7 mouse cellular contexts compared by ENCODE assay signal in the genomic region with DNA sequence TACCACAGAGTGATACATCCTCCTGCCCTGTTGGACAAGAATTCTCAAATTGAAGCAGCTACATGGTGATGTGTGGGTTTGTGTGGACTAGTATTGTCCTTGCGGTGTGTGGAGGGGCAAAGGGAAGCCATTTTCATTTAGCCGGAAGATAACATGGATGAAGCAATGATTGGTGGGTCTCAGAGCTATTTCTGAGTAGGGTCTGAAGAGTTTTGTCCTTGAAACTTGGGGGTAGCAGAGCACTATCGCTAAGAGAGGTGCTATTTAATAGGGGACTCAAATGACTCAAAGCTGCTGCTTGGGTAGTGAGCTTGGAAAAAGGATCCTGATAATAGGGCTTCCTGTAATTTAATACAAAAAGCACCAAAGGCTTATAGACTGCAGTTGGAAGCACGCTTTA. TPM values are rescaled to one million over a fixed set of nuclear protein-coding genes. Genes with fewer than 3 reads are reported as not detected.
DNase-seq lines count a peak whose midpoint lies in the region; ATAC-seq lines count a peak whose summit lies in the region.

No protein-coding gene starts in this region.

- no peaks in the 10 kb centered on the region for H3K9me3 ChIP-seq in lung, embryonic 16.5 days (ENCODE audit: control insufficient read depth, low read length)
- H3K9me3 ChIP-seq in forebrain, embryonic 16.5 days (ENCODE audit: control insufficient read depth, low read length): no peaks in the 10 kb centered on the region
- H3K9me3 ChIP-seq in limb, embryonic 15.5 days: no peaks in the 10 kb centered on the region
- no peaks in the 10 kb centered on the region for H3K9me3 ChIP-seq in stomach, embryonic 16.5 days (replicated peaks; ENCODE audit: control insufficient read depth, low read length)

- peaks cover 9% of the 10 kb centered on the region for H3K4me1 ChIP-seq in lung, embryonic 16.5 days (replicated peaks; ENCODE audit: control insufficient read depth, insufficient read depth, low read length)
- peaks cover 24% of the 10 kb centered on the region for H3K4me1 ChIP-seq in forebrain, embryonic 16.5 days (replicated peaks; ENCODE audit: control insufficient read depth, insufficient read depth, low read length)
- H3K4me1 ChIP-seq in limb, embryonic 15.5 days: peaks cover 16% of the 10 kb centered on the region
- peaks cover 11% of the 10 kb centered on the region for H3K4me1 ChIP-seq in stomach, embryonic 16.5 days (ENCODE audit: control insufficient read depth, insufficient read depth, low read length)

- peak overlapping the region; percentile 39; the same call in 1 of the 2 replicates for H3K4me2 ChIP-seq in lung, embryonic 16.5 days (ENCODE audit: low read depth, low read length)
- peak overlapping the region; percentile 42 for H3K4me2 ChIP-seq in forebrain, embryonic 16.5 days (ENCODE audit: low read length)
- H3K4me2 ChIP-seq in limb, embryonic 15.5 days: peak overlapping the region; percentile 84
- peak overlapping the region; percentile 43 for H3K4me2 ChIP-seq in stomach, embryonic 16.5 days (ENCODE audit: low read depth, low read length)

- no peak overlapping the region for H3K9ac ChIP-seq in lung, embryonic 16.5 days (ENCODE audit: low read length)
- H3K9ac ChIP-seq in forebrain, embryonic 16.5 days (replicated peaks; ENCODE audit: low read depth, low read length): no peak overlapping the region
- no peak overlapping the region for H3K9ac ChIP-seq in limb, embryonic 15.5 days
- H3K9ac ChIP-seq in stomach, embryonic 16.5 days (ENCODE audit: low read length): no peak overlapping the region

- no peak for DNase-seq in lung, postnatal 14 days
- no peak for DNase-seq in left cerebral cortex, postnatal 36 days (ENCODE audit: low spot score in 2 of 2)
- DNase-seq in lung, adult 18-20 months: no peak

- peak overlapping the region; percentile 16; the same call in 1 of the 2 replicates for H3K4me3 ChIP-seq in lung, embryonic 16.5 days (ENCODE audit: low read length)
- no peak overlapping the region for H3K4me3 ChIP-seq in forebrain, embryonic 16.5 days (replicated peaks; ENCODE audit: low read length)
- peak overlapping the region; percentile 100; the same call in 1 of the 2 replicates for H3K4me3 ChIP-seq in limb, embryonic 15.5 days
- no peak overlapping the region for H3K4me3 ChIP-seq in stomach, embryonic 16.5 days (replicated peaks; ENCODE audit: low read length)

- no peaks in the 10 kb centered on the region for H3K27me3 ChIP-seq in lung, embryonic 16.5 days (ENCODE audit: control insufficient read depth, insufficient read depth, low read depth, low read length)
- no peaks in the 10 kb centered on the region for H3K27me3 ChIP-seq in forebrain, embryonic 16.5 days (replicated peaks; ENCODE audit: control insufficient read depth, insufficient read depth, low read length)
- no peaks in the 10 kb centered on the region for H3K27me3 ChIP-seq in limb, embryonic 15.5 days
- H3K27me3 ChIP-seq in stomach, embryonic 16.5 days (ENCODE audit: control insufficient read depth, insufficient read depth, low read length): no peaks in the 10 kb centered on the region

- 78% methylated on average over 4 of the region's 4 CpGs for WGBS in lung, embryonic 16.5 days
- 79% methylated on average over 4 of the region's 4 CpGs for WGBS in forebrain, embryonic 16.5 days
- WGBS in limb, embryonic 15.5 days: 76% methylated on average over 4 of the region's 4 CpGs
- WGBS in stomach, embryonic 16.5 days: 75% methylated on average over 4 of the region's 4 CpGs

- H3K36me3 ChIP-seq in lung, embryonic 16.5 days (ENCODE audit: control insufficient read depth, insufficient read depth, low read length): peaks cover 10% of the 10 kb centered on the region
- peaks cover 5% of the 10 kb centered on the region; the same call in 1 of the 2 replicates for H3K36me3 ChIP-seq in forebrain, embryonic 16.5 days (ENCODE audit: control insufficient read depth, insufficient read depth)
- H3K36me3 ChIP-seq in limb, embryonic 15.5 days: peaks cover 33% of the 10 kb centered on the region; the same call in 1 of the 2 replicates
- no peaks in the 10 kb centered on the region for H3K36me3 ChIP-seq in stomach, embryonic 16.5 days (ENCODE audit: control insufficient read depth, insufficient read depth, low read length)

- intact Hi-C loops in left cerebral cortex, postnatal 36 days (cut with DNase I): loop anchor here (10.0 kb wide), 1 partner anchor 277 kb away; no protein-coding TSS in a partner anchor

- no peak overlapping the region for H3K27ac ChIP-seq in lung, embryonic 16.5 days (ENCODE audit: low read length)
- no peak overlapping the region for H3K27ac ChIP-seq in forebrain, embryonic 16.5 days (ENCODE audit: low read length)
- 0 out of 2 replicates have a peak overlapping the region, but pooled peaks have one; percentile 17 for H3K27ac ChIP-seq in limb, embryonic 15.5 days
- H3K27ac ChIP-seq in stomach, embryonic 16.5 days (ENCODE audit: low read length): no peak overlapping the region

- no peak for ATAC-seq in lung, embryonic 16.5 days (ENCODE audit: low read depth)
- ATAC-seq in forebrain, embryonic 16.5 days: no peak
- ATAC-seq in limb, embryonic 15.5 days (ENCODE audit: insufficient number of reproducible peaks, low FRiP score, low TSS enrichment, low read depth): no peak
- no peak for ATAC-seq in stomach, embryonic 16.5 days (ENCODE audit: insufficient read depth, low FRiP score)

RNA-seq across cellular contexts. Expression of a gene that starts 0.7 kb away (rescaled TPM):
- 43.9 and 44.0 TPM in 2 replicates for polyA plus RNA-seq in lung, embryonic 16.5 days (2015; fragmentation: Nextera tagmentation; extraction: Ambion mirVana)
- polyA plus RNA-seq in forebrain, embryonic 16.5 days (2015; fragmentation: Nextera tagmentation; extraction: Ambion mirVana): 39.1 and 41.3 TPM in 2 replicates
- polyA plus RNA-seq in limb, embryonic 15.5 days (2015; fragmentation: Nextera tagmentation; extraction: Ambion mirVana): 53.4 and 59.3 TPM in 2 replicates
- 37.1 and 38.0 TPM in 2 replicates for polyA plus RNA-seq in stomach, embryonic 16.5 days (2015; fragmentation: Nextera tagmentation; extraction: Ambion mirVana)
- 10 to 100 TPM; 34.2 to 38.3 TPM for total RNA-seq in left cerebral cortex, postnatal 36 days (2021)

RNA-seq across cellular contexts. Expression of a gene that starts 25.0 kb away (rescaled TPM):
- polyA plus RNA-seq in lung, embryonic 16.5 days (2015; fragmentation: Nextera tagmentation; extraction: Ambion mirVana): 24.6 and 28.4 TPM in 2 replicates
- polyA plus RNA-seq in forebrain, embryonic 16.5 days (2015; fragmentation: Nextera tagmentation; extraction: Ambion mirVana): 14.3 and 14.8 TPM in 2 replicates
- 22.3 and 23.5 TPM in 2 replicates for polyA plus RNA-seq in limb, embryonic 15.5 days (2015; fragmentation: Nextera tagmentation; extraction: Ambion mirVana)
- 16.6 and 19.3 TPM in 2 replicates for polyA plus RNA-seq in stomach, embryonic 16.5 days (2015; fragmentation: Nextera tagmentation; extraction: Ambion mirVana)
- total RNA-seq in left cerebral cortex, postnatal 36 days (2021): 1 to 10 TPM; 4.3 to 7.1 TPM

RNA-seq across cellular contexts. Expression of a gene that starts 25.2 kb away (rescaled TPM):
- 113 and 118 TPM in 2 replicates for polyA plus RNA-seq in lung, embryonic 16.5 days (2015; fragmentation: Nextera tagmentation; extraction: Ambion mirVana)
- 226 and 246 TPM in 2 replicates for polyA plus RNA-seq in forebrain, embryonic 16.5 days (2015; fragmentation: Nextera tagmentation; extraction: Ambion mirVana)
- 127 and 138 TPM in 2 replicates for polyA plus RNA-seq in limb, embryonic 15.5 days (2015; fragmentation: Nextera tagmentation; extraction: Ambion mirVana)
- polyA plus RNA-seq in stomach, embryonic 16.5 days (2015; fragmentation: Nextera tagmentation; extraction: Ambion mirVana): 98.1 and 105 TPM in 2 replicates
- 100 to 1,000 TPM; 112 to 120 TPM for total RNA-seq in left cerebral cortex, postnatal 36 days (2021)

Comparison
In these comparisons a context has a peak if more than half of its experiments do, and no peak if none do; other contexts are left out.
1. H3K4me3 ChIP-seq: peak in lung, embryonic 16.5 days (single experiment) and limb, embryonic 15.5 days (single experiment); none in forebrain, embryonic 16.5 days (single experiment) and stomach, embryonic 16.5 days (single experiment).
2. Peak in every context shown above with its lines, with median percentiles within 50 percentile points of each other: H3K4me2 ChIP-seq.